Mouse (Mus musculus): Measurements from ENCODE around the gene Aldh18a1. TPM values are rescaled to one million over a fixed set of nuclear protein-coding genes. Genes with fewer than 3 reads are reported as not detected.

The Aldh18a1 gene
- polyA plus RNA-seq (2012; fragmentation: generic; extraction: Trizol), result 185 TPM

GRCm38 (mm10) chr19:40588293-40588654, at the start of gene Aldh18a1:
TSS of gene Aldh18a1 (minus strand) at chr19:40588463.
- peak within 1 kb of the TSS; percentile 15 for H3ac ChIP-seq (ENCODE audit: control insufficient read depth, insufficient read length)

GRCm38 (mm10) chr19:40637601-40638000, 49.3 kb upstream of the Aldh18a1 start:
- Histone ChIP-seq H3K4me2 (ENCODE audit: low read depth) (no peak overlapping the region), H3K4me3 (no peak overlapping the region), H3ac (ENCODE audit: control insufficient read depth, insufficient read length) (no peak overlapping the region), H3K27me3 (ENCODE audit: control insufficient read depth, insufficient read depth, insufficient read length) (no peaks in the 10 kb centered on the region), H3K79me2 (ENCODE audit: control insufficient read depth, insufficient read depth) (no peaks in the 10 kb centered on the region), H3K36me3 (ENCODE audit: control insufficient read depth, insufficient read depth) (no peaks in the 10 kb centered on the region)
- TF ChIP-seq SRF (IDR thresholded peaks at IDR 0.05; ENCODE audit: control insufficient read depth, insufficient read length, low read depth), result no peak
- no peak for TF ChIP-seq CEBPB (IDR thresholded peaks at IDR 0.05; ENCODE audit: insufficient read depth, poor library complexity, severe bottlenecking)
- TF ChIP-seq USF1 (IDR thresholded peaks at IDR 0.05; ENCODE audit: low read depth), result no peak
- no peak for TF ChIP-seq POLR2AphosphoS2 (IDR thresholded peaks at IDR 0.05; ENCODE audit: insufficient read length, low read depth)
- no peak for TF ChIP-seq MYOG (IDR thresholded peaks at IDR 0.05; ENCODE audit: control insufficient read depth in 1 of 3, insufficient read depth in 1 of 3, insufficient read length in 2 of 3, low read depth in 2 of 3)
- TF ChIP-seq REST (IDR thresholded peaks at IDR 0.05; ENCODE audit: insufficient read depth, insufficient read length), result no peak
- no peak for TF ChIP-seq MAX (IDR thresholded peaks at IDR 0.05; ENCODE audit: low read depth)
- no peak for TF ChIP-seq TCF3 (IDR thresholded peaks at IDR 0.05; ENCODE audit: insufficient read length, low read depth)
- no peak for TF ChIP-seq POLR2A (IDR thresholded peaks at IDR 0.05; ENCODE audit: insufficient read length, low read depth)
- no peak for TF ChIP-seq TCF12 (IDR thresholded peaks at IDR 0.05; ENCODE audit: insufficient read depth, poor library complexity, severe bottlenecking)
- no peak for TF ChIP-seq MYOD1 (IDR thresholded peaks at IDR 0.05; ENCODE audit: control insufficient read depth in 1 of 3, insufficient read length in 2 of 3, low read depth in 2 of 3)
- no peak for TF ChIP-seq E2F4 (IDR thresholded peaks at IDR 0.05; ENCODE audit: insufficient read depth)

More at GRCm38 (mm10) chr19:40588293-40588654, at the start of gene Aldh18a1:
- Histone ChIP-seq H3K4me2 (ENCODE audit: low read depth) (peak within 1 kb of the TSS; percentile 89), H3K79me2 (ENCODE audit: control insufficient read depth, insufficient read depth) (peaks cover 32% of the 10 kb centered on the region), H3K4me3 (peak within 1 kb of the TSS; percentile 86), H3K36me3 (ENCODE audit: control insufficient read depth, insufficient read depth) (peaks cover 18% of the 10 kb centered on the region), H3K27me3 (ENCODE audit: control insufficient read depth, insufficient read depth, insufficient read length) (no peaks in the 10 kb centered on the region)
- TF ChIP-seq E2F4 (IDR thresholded peaks at IDR 0.05; ENCODE audit: insufficient read depth) (no peak), CEBPB (IDR thresholded peaks at IDR 0.05; ENCODE audit: insufficient read depth, poor library complexity, severe bottlenecking) (peak; percentile 72), TCF3 (IDR thresholded peaks at IDR 0.05; ENCODE audit: insufficient read length, low read depth) (no peak), MYOG (IDR thresholded peaks at IDR 0.05; ENCODE audit: control insufficient read depth in 1 of 3, insufficient read depth in 1 of 3, insufficient read length in 2 of 3, low read depth in 2 of 3) (no peak), REST (IDR thresholded peaks at IDR 0.05; ENCODE audit: insufficient read depth, insufficient read length) (no peak), TCF12 (IDR thresholded peaks at IDR 0.05; ENCODE audit: insufficient read depth, poor library complexity, severe bottlenecking) (no peak), MAX (IDR thresholded peaks at IDR 0.05; ENCODE audit: low read depth) (peak; percentile 91), POLR2AphosphoS2 (IDR thresholded peaks at IDR 0.05; ENCODE audit: insufficient read length, low read depth) (peak; percentile 87), USF1 (IDR thresholded peaks at IDR 0.05; ENCODE audit: low read depth) (no peak), SRF (IDR thresholded peaks at IDR 0.05; ENCODE audit: control insufficient read depth, insufficient read length, low read depth) (no peak), MYOD1 (IDR thresholded peaks at IDR 0.05; ENCODE audit: control insufficient read depth in 1 of 3, insufficient read length in 2 of 3, low read depth in 2 of 3) (no peak), POLR2A (IDR thresholded peaks at IDR 0.05; ENCODE audit: insufficient read length, low read depth) (peak; percentile 78)

GRCm38 (mm10) chr19:40637091-40637490, 48.8 kb upstream of the Aldh18a1 start:
- Histone ChIP-seq H3K79me2 (ENCODE audit: control insufficient read depth, insufficient read depth) (no peaks in the 10 kb centered on the region), H3K36me3 (ENCODE audit: control insufficient read depth, insufficient read depth) (no peaks in the 10 kb centered on the region), H3ac (ENCODE audit: control insufficient read depth, insufficient read length) (no peak overlapping the region), H3K4me3 (no peak overlapping the region), H3K27me3 (ENCODE audit: control insufficient read depth, insufficient read depth, insufficient read length) (no peaks in the 10 kb centered on the region), H3K4me2 (ENCODE audit: low read depth) (no peak overlapping the region)
- no peak for TF ChIP-seq E2F4 (IDR thresholded peaks at IDR 0.05; ENCODE audit: insufficient read depth)

GRCm38 (mm10) chr19:40633144-40633543, 44.9 kb upstream of the Aldh18a1 start:
- H3K36me3 ChIP-seq (ENCODE audit: control insufficient read depth, insufficient read depth), result no peaks in the 10 kb centered on the region
- H3K79me2 ChIP-seq (ENCODE audit: control insufficient read depth, insufficient read depth), result no peaks in the 10 kb centered on the region
- H3K4me3 ChIP-seq, result no peak overlapping the region
- no peak overlapping the region for H3ac ChIP-seq (ENCODE audit: control insufficient read depth, insufficient read length)
- H3K27me3 ChIP-seq (ENCODE audit: control insufficient read depth, insufficient read depth, insufficient read length), result no peaks in the 10 kb centered on the region
- no peak for TF ChIP-seq POLR2A (IDR thresholded peaks at IDR 0.05; ENCODE audit: insufficient read length, low read depth)
- TF ChIP-seq E2F4 (IDR thresholded peaks at IDR 0.05; ENCODE audit: insufficient read depth), result no peak
- no peak for TF ChIP-seq MYOG (IDR thresholded peaks at IDR 0.05; ENCODE audit: control insufficient read depth in 1 of 3, insufficient read depth in 1 of 3, insufficient read length in 2 of 3, low read depth in 2 of 3)
- TF ChIP-seq TCF3 (IDR thresholded peaks at IDR 0.05; ENCODE audit: insufficient read length, low read depth), result no peak
- no peak for TF ChIP-seq POLR2AphosphoS2 (IDR thresholded peaks at IDR 0.05; ENCODE audit: insufficient read length, low read depth)
- no peak for TF ChIP-seq MAX (IDR thresholded peaks at IDR 0.05; ENCODE audit: low read depth)
- no peak for TF ChIP-seq CEBPB (IDR thresholded peaks at IDR 0.05; ENCODE audit: insufficient read depth, poor library complexity, severe bottlenecking)
- no peak for TF ChIP-seq TCF12 (IDR thresholded peaks at IDR 0.05; ENCODE audit: insufficient read depth, poor library complexity, severe bottlenecking)
- no peak for TF ChIP-seq SRF (IDR thresholded peaks at IDR 0.05; ENCODE audit: control insufficient read depth, insufficient read length, low read depth)
- TF ChIP-seq REST (IDR thresholded peaks at IDR 0.05; ENCODE audit: insufficient read depth, insufficient read length), result no peak
- TF ChIP-seq MYOD1 (IDR thresholded peaks at IDR 0.05; ENCODE audit: control insufficient read depth in 1 of 3, insufficient read length in 2 of 3, low read depth in 2 of 3), result no peak
- TF ChIP-seq USF1 (IDR thresholded peaks at IDR 0.05; ENCODE audit: low read depth), result no peak
- H3K4me2 ChIP-seq (ENCODE audit: low read depth), result no peak overlapping the region

- H3ac ChIP-seq (ENCODE audit: control insufficient read depth, insufficient read length), result no peak overlapping the region
- no peaks in the 10 kb centered on the region for H3K27me3 ChIP-seq (ENCODE audit: control insufficient read depth, insufficient read depth, insufficient read length)
- H3K79me2 ChIP-seq (ENCODE audit: control insufficient read depth, insufficient read depth), result no peaks in the 10 kb centered on the region
- no peaks in the 10 kb centered on the region for H3K36me3 ChIP-seq (ENCODE audit: control insufficient read depth, insufficient read depth)
- H3K4me2 ChIP-seq (ENCODE audit: low read depth), result no peak overlapping the region
- H3K4me3 ChIP-seq, result no peak overlapping the region
- TF ChIP-seq USF1 (IDR thresholded peaks at IDR 0.05; ENCODE audit: low read depth) (no peak), REST (IDR thresholded peaks at IDR 0.05; ENCODE audit: insufficient read depth, insufficient read length) (no peak), POLR2AphosphoS2 (IDR thresholded peaks at IDR 0.05; ENCODE audit: insufficient read length, low read depth) (no peak), POLR2A (IDR thresholded peaks at IDR 0.05; ENCODE audit: insufficient read length, low read depth) (no peak), CEBPB (IDR thresholded peaks at IDR 0.05; ENCODE audit: insufficient read depth, poor library complexity, severe bottlenecking) (no peak), TCF3 (IDR thresholded peaks at IDR 0.05; ENCODE audit: insufficient read length, low read depth) (no peak), SRF (IDR thresholded peaks at IDR 0.05; ENCODE audit: control insufficient read depth, insufficient read length, low read depth) (no peak), TCF12 (IDR thresholded peaks at IDR 0.05; ENCODE audit: insufficient read depth, poor library complexity, severe bottlenecking) (no peak), MYOD1 (IDR thresholded peaks at IDR 0.05; ENCODE audit: control insufficient read depth in 1 of 3, insufficient read length in 2 of 3, low read depth in 2 of 3) (no peak), MAX (IDR thresholded peaks at IDR 0.05; ENCODE audit: low read depth) (no peak), MYOG (IDR thresholded peaks at IDR 0.05; ENCODE audit: control insufficient read depth in 1 of 3, insufficient read depth in 1 of 3, insufficient read length in 2 of 3, low read depth in 2 of 3) (no peak), E2F4 (IDR thresholded peaks at IDR 0.05; ENCODE audit: insufficient read depth) (no peak)
These were observed 44.4 kb upstream of the Aldh18a1 start for GRCm38 (mm10) chr19:40632668-40633067.
